Mouse (Mus musculus): ENCODE data around the gene Adamts2.

DNA sequence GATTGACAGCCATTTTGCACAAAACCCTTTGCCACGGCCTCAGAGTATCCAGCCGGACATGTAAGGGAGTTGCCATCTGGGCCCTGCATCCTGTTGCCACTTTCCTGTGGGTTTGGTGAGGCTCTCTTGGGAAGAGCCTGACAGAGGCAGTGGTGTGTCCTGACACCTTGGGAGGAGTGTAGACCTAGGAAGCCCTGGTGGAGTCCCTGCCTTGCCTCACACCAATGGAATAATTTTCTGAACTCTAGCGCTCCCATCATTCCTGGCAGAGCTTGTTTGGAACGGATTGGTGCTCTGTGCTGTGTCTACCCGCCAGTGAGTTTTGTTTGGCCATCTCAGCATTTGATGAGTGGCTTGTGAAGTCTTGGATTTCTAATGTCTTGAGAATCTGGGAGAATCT lies 19.5 kb downstream of the Adamts2 start:
- no peak for TF ChIP-seq CTCF (IDR thresholded peaks at IDR 0.05)
- TF ChIP-seq EP300 (IDR thresholded peaks at IDR 0.05) = no peak

All from lung, postnatal 0 days (tissue).